Mouse (Mus musculus) ES-E14 (cell line): ENCODE measurements around the gene Itga9.

Experiments
- CHD2 ChIP-seq: IDR thresholded peaks from 2 replicates; pipeline ENCODE4 v1.6.1; 2014; ENCODE audit warnings: mild to moderate bottlenecking, low read depth, low read length, inconsistent platforms
- ZNF384 ChIP-seq: IDR thresholded peaks from 2 replicates; pipeline ENCODE4 v1.6.1; 2012; ENCODE audit warnings: low read depth, low read length, inconsistent platforms

DNA sequence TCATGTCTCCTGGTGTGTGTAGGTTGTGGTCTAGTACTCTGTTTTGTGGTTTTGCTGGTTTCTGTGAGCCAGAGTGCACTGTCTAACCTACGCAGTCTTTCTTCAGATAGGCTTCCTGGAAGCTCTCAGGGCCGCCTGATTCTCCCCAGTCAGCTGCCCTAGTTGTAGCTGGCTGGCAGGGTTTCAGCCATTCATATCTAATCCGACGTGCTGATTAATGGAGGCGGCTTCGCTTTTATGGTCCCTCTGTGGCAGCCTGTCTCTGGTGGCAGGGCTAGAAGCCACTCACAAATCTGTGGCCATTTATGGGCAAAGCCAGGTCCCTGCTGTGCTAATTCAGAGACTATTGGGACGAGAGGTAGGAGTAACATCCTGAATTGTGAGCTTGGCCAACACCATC is 16.3 kb upstream of the Itga9 start:
- TF ChIP-seq CHD2 = no peak
- no peak for TF ChIP-seq ZNF384
